Mouse (Mus musculus): Measurements from ENCODE around the gene Ccl26. TPM values are rescaled to one million over a fixed set of nuclear protein-coding genes. Genes with fewer than 3 reads are reported as not detected.

The Ccl26 gene
- polyA plus RNA-seq (2014; fragmentation: Illumina TruSeq; extraction: RNeasy Lipid Tissue Mini Kit (QIAGEN cat#74804); ENCODE audit: low read depth, low replicate concordance), result not detected

DNA sequence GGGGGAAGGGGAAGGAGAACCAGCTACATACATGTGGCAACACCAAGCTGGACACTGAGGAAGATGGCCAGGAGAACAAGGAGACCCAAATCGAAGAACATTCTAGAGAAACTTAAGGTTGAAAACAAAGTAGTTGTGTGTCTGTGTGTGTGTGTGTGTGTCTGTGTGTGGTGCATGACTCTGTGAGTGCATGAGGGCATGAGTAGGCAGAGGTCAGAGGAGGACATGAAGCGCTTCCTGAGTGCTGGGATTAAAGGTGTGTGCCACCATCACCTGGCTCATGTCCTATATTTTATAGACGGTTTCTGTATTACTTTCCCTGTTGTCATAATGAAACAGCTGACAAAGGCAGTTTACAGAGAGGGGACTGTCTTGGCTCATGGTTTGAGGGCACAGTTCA lies at the start of gene Ccl26:
Ccl26 (minus strand) TSS at position 101 of the 400 bp plus-strand sequence.

DNA sequence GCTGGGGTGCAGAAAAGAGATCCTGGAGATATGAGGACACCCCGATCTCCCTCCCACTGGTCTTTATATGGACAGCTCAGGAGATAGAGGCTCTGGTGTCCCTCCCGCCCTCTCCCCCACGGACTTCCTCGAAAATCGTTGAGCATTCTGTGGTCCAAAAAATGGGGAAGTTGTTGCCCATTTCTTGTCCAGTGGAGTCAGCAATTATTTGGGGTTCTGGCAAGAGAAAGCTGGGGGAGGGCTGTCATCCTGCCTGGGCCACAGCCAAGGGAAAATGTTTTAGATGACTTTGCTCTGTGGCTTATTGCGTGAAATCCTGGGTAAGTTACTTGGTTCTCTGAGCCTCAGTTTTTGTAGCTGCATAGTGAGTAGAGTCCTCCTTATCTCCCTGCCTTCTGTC lies 9.6 kb upstream of the Ccl26 start, which contains the start of gene Ccl24:
Ccl24 (minus strand) TSS at position 44 of the 400 bp plus-strand sequence.

DNA sequence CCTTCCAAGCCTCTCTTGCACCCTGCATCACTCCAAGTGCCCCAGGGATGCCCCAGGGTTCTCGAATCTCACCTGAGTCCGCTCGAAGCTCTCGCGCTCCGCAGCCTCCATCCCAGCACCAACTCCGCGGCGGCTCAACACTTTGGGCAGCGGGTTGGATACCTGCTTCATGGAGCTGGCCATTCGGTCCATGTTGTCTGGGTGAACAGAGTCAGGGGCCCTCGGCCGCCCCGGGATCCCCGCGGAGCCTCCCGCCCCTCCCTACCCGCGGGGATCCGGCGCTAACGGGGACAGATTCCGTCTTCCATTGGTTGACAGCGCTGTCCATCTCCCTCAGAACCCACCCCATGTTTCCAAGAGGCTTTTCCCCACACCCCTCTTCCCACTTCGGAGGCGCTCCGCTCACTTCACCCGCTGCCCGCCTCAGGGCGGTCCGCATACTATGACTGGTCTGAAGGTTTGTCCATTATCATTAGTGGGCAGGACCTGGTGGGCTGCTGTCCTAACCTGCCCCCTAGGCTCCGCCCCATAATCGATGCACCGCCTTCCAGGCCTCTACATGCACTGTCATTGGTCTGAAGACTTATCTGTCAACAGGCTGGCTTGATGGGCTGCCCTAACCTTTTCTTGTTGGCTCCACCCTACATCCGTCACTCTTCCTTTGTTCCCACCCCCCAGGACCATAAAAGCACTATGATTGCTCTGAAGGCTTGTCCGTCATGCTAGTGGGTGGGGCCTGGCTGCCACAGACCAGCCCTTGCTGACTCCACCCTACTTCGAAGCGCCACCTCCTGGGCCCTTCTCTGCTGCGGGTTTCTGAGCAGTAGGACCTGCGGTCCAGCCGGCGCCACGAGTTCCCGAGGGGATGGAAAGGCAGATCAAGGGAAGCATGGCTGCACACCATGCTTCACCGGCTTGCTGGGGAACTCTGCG lies 18.2 kb downstream of the Ccl26 start, which contains the start of gene Hip1:
Hip1 (minus strand) TSS at position 256 of the 933 bp plus-strand sequence.

Other genes starting within 250 kb of the Ccl26 start
- gene Fkbp6, start 213.5 kb downstream of the Ccl26 start, polyA plus RNA-seq (2014; fragmentation: Illumina TruSeq; extraction: RNeasy Lipid Tissue Mini Kit (QIAGEN cat#74804); ENCODE audit: low read depth, low replicate concordance), result not detected
- gene Trim50, start 210.3 kb downstream of the Ccl26 start, polyA plus RNA-seq (2014; fragmentation: Illumina TruSeq; extraction: RNeasy Lipid Tissue Mini Kit (QIAGEN cat#74804); ENCODE audit: low read depth, low replicate concordance), result not detected
- gene Nsun5, start 193.6 kb downstream of the Ccl26 start, polyA plus RNA-seq (2014; fragmentation: Illumina TruSeq; extraction: RNeasy Lipid Tissue Mini Kit (QIAGEN cat#74804); ENCODE audit: low read depth, low replicate concordance), result 1.8 TPM
- 2.4 TPM for gene Pom121, start 169.0 kb downstream of the Ccl26 start, polyA plus RNA-seq (2014; fragmentation: Illumina TruSeq; extraction: RNeasy Lipid Tissue Mini Kit (QIAGEN cat#74804); ENCODE audit: low read depth, low replicate concordance)
- 12.9 TPM for gene Hip1, start 18.4 kb downstream of the Ccl26 start, polyA plus RNA-seq (2014; fragmentation: Illumina TruSeq; extraction: RNeasy Lipid Tissue Mini Kit (QIAGEN cat#74804); ENCODE audit: low read depth, low replicate concordance)
- gene Ccl24, start 9.5 kb upstream of the Ccl26 start, polyA plus RNA-seq (2014; fragmentation: Illumina TruSeq; extraction: RNeasy Lipid Tissue Mini Kit (QIAGEN cat#74804); ENCODE audit: low read depth, low replicate concordance), result 0.47 TPM
- gene Rhbdd2, start 69.0 kb upstream of the Ccl26 start, polyA plus RNA-seq (2014; fragmentation: Illumina TruSeq; extraction: RNeasy Lipid Tissue Mini Kit (QIAGEN cat#74804); ENCODE audit: low read depth, low replicate concordance), result 15.9 TPM
- 76.4 TPM for gene Por, start 106.5 kb upstream of the Ccl26 start, polyA plus RNA-seq (2014; fragmentation: Illumina TruSeq; extraction: RNeasy Lipid Tissue Mini Kit (QIAGEN cat#74804); ENCODE audit: low read depth, low replicate concordance)
- 5.4 TPM for gene Tmem120a, start 180.9 kb upstream of the Ccl26 start, polyA plus RNA-seq (2014; fragmentation: Illumina TruSeq; extraction: RNeasy Lipid Tissue Mini Kit (QIAGEN cat#74804); ENCODE audit: low read depth, low replicate concordance)
- gene Styxl1, start 214.8 kb upstream of the Ccl26 start, polyA plus RNA-seq (2014; fragmentation: Illumina TruSeq; extraction: RNeasy Lipid Tissue Mini Kit (QIAGEN cat#74804); ENCODE audit: low read depth, low replicate concordance), result not detected
- 43.1 TPM for gene Mdh2, start 214.9 kb upstream of the Ccl26 start, polyA plus RNA-seq (2014; fragmentation: Illumina TruSeq; extraction: RNeasy Lipid Tissue Mini Kit (QIAGEN cat#74804); ENCODE audit: low read depth, low replicate concordance)
- gene Srrm3, start 243.3 kb upstream of the Ccl26 start, polyA plus RNA-seq (2014; fragmentation: Illumina TruSeq; extraction: RNeasy Lipid Tissue Mini Kit (QIAGEN cat#74804); ENCODE audit: low read depth, low replicate concordance), result 0.23 TPM